Mouse (Mus musculus): ENCODE measurements around the gene Abca2. TPM values are rescaled to one million over a fixed set of nuclear protein-coding genes. Genes with fewer than 3 reads are reported as not detected.

The Abca2 gene
- polyA plus RNA-seq, 1 experiment from 2014 or later: 17.7 TPM

- 92% methylated on average over 3 of the region's 3 CpGs for WGBS
- Histone ChIP-seq H3K27me3 (ENCODE audit: control insufficient read depth, insufficient read depth, low read length) (no peaks in the 10 kb centered on the region), H3K4me1 (ENCODE audit: control insufficient read depth, insufficient read depth, low read length) (no peaks in the 10 kb centered on the region), H3K9me3 (ENCODE audit: control insufficient read depth, low read length) (no peaks in the 10 kb centered on the region), H3K4me3 (replicated peaks; ENCODE audit: low read depth, low read length) (no peak overlapping the region), H3K36me3 (ENCODE audit: control insufficient read depth, insufficient read depth, low read length) (no peaks in the 10 kb centered on the region), H3K9ac (replicated peaks; ENCODE audit: low read length) (no peak overlapping the region), H3K4me2 (ENCODE audit: low read length) (no peak overlapping the region), H3K27ac (replicated peaks; ENCODE audit: low read depth, low read length) (no peak overlapping the region)
- DNase-seq (no peak), ATAC-seq (ENCODE audit: low FRiP score, low TSS enrichment) (no peak)
Observed at GRCm38 (mm10) chr2:25477967-25478675, 49.6 kb downstream of the Abca2 start.

- Histone ChIP-seq H3K4me2 (ENCODE audit: low read length) (no peak overlapping the region), H3K4me1 (ENCODE audit: control insufficient read depth, insufficient read depth, low read length) (no peaks in the 10 kb centered on the region), H3K27me3 (ENCODE audit: control insufficient read depth, insufficient read depth, low read length) (no peaks in the 10 kb centered on the region), H3K9ac (replicated peaks; ENCODE audit: low read length) (no peak overlapping the region), H3K9me3 (ENCODE audit: control insufficient read depth, low read length) (no peaks in the 10 kb centered on the region), H3K4me3 (replicated peaks; ENCODE audit: low read depth, low read length) (no peak overlapping the region), H3K36me3 (ENCODE audit: control insufficient read depth, insufficient read depth, low read length) (no peaks in the 10 kb centered on the region), H3K27ac (replicated peaks; ENCODE audit: low read depth, low read length) (no peak overlapping the region)
- ATAC-seq (ENCODE audit: low FRiP score, low TSS enrichment): no peak
- WGBS: 81% methylated on average over 10 of the region's 10 CpGs
- DNase-seq: no peak
Observed at GRCm38 (mm10) chr2:25479551-25480311, 51.2 kb downstream of the Abca2 start.

- DNase-seq (no peak), ATAC-seq (ENCODE audit: low FRiP score, low TSS enrichment) (no peak)
- WGBS: 90% methylated on average over 1 of the region's 1 CpGs
- Histone ChIP-seq H3K4me2 (ENCODE audit: low read length) (no peak overlapping the region), H3K4me3 (replicated peaks; ENCODE audit: low read depth, low read length) (no peak overlapping the region), H3K9ac (replicated peaks; ENCODE audit: low read length) (no peak overlapping the region), H3K36me3 (ENCODE audit: control insufficient read depth, insufficient read depth, low read length) (no peaks in the 10 kb centered on the region), H3K4me1 (ENCODE audit: control insufficient read depth, insufficient read depth, low read length) (no peaks in the 10 kb centered on the region), H3K9me3 (ENCODE audit: control insufficient read depth, low read length) (no peaks in the 10 kb centered on the region), H3K27me3 (ENCODE audit: control insufficient read depth, insufficient read depth, low read length) (no peaks in the 10 kb centered on the region), H3K27ac (replicated peaks; ENCODE audit: low read depth, low read length) (no peak overlapping the region)
Observed at GRCm38 (mm10) chr2:25480541-25480940, 52.0 kb downstream of the Abca2 start.

- no peak overlapping the region for H3K4me2 ChIP-seq (ENCODE audit: low read length)
- 27% methylated on average over 7 of the region's 7 CpGs for WGBS
- DNase-seq: peak; percentile 53
Observed at GRCm38 (mm10) chr2:25482969-25483368, 54.5 kb downstream of the Abca2 start.

GRCm38 (mm10) chr2:25484901-25485647 lies 56.6 kb downstream of the Abca2 start:
- Histone ChIP-seq H3K36me3 (ENCODE audit: control insufficient read depth, insufficient read depth, low read length) (no peaks in the 10 kb centered on the region), H3K27me3 (ENCODE audit: control insufficient read depth, insufficient read depth, low read length) (no peaks in the 10 kb centered on the region), H3K27ac (replicated peaks; ENCODE audit: low read depth, low read length) (no peak overlapping the region), H3K4me1 (ENCODE audit: control insufficient read depth, insufficient read depth, low read length) (no peaks in the 10 kb centered on the region), H3K4me2 (ENCODE audit: low read length) (no peak overlapping the region), H3K9ac (replicated peaks; ENCODE audit: low read length) (no peak overlapping the region), H3K4me3 (replicated peaks; ENCODE audit: low read depth, low read length) (no peak overlapping the region), H3K9me3 (ENCODE audit: control insufficient read depth, low read length) (no peaks in the 10 kb centered on the region)
- DNase-seq: no peak
- ATAC-seq (ENCODE audit: low FRiP score, low TSS enrichment): no peak
- WGBS: 68% methylated on average over 11 of the region's 11 CpGs

More at GRCm38 (mm10) chr2:25482969-25483368, 54.5 kb downstream of the Abca2 start:
- no peaks in the 10 kb centered on the region for H3K4me1 ChIP-seq (ENCODE audit: control insufficient read depth, insufficient read depth, low read length)
- no peak overlapping the region for H3K4me3 ChIP-seq (replicated peaks; ENCODE audit: low read depth, low read length)
- no peaks in the 10 kb centered on the region for H3K27me3 ChIP-seq (ENCODE audit: control insufficient read depth, insufficient read depth, low read length)
- no peak overlapping the region for H3K9ac ChIP-seq (replicated peaks; ENCODE audit: low read length)
- no peaks in the 10 kb centered on the region for H3K9me3 ChIP-seq (ENCODE audit: control insufficient read depth, low read length)
- H3K36me3 ChIP-seq (ENCODE audit: control insufficient read depth, insufficient read depth, low read length): no peaks in the 10 kb centered on the region
- H3K27ac ChIP-seq (replicated peaks; ENCODE audit: low read depth, low read length): no peak overlapping the region
- ATAC-seq (ENCODE audit: low FRiP score, low TSS enrichment): no peak

GRCm38 (mm10) chr2:25487965-25488670 lies 59.6 kb downstream of the Abca2 start:
- Histone ChIP-seq H3K9me3 (ENCODE audit: control insufficient read depth, low read length) (no peaks in the 10 kb centered on the region), H3K27me3 (ENCODE audit: control insufficient read depth, insufficient read depth, low read length) (no peaks in the 10 kb centered on the region), H3K4me3 (replicated peaks; ENCODE audit: low read depth, low read length) (no peak overlapping the region), H3K36me3 (ENCODE audit: control insufficient read depth, insufficient read depth, low read length) (no peaks in the 10 kb centered on the region), H3K9ac (replicated peaks; ENCODE audit: low read length) (no peak overlapping the region), H3K4me1 (ENCODE audit: control insufficient read depth, insufficient read depth, low read length) (no peaks in the 10 kb centered on the region), H3K27ac (replicated peaks; ENCODE audit: low read depth, low read length) (no peak overlapping the region), H3K4me2 (ENCODE audit: low read length) (no peak overlapping the region)
- ATAC-seq (ENCODE audit: low FRiP score, low TSS enrichment) (no peak), DNase-seq (no peak)
- 79% methylated on average over 6 of the region's 6 CpGs for WGBS

- H3K27ac ChIP-seq (replicated peaks; ENCODE audit: low read depth, low read length): no peak overlapping the region
- no peaks in the 10 kb centered on the region for H3K9me3 ChIP-seq (ENCODE audit: control insufficient read depth, low read length)
- no peaks in the 10 kb centered on the region for H3K36me3 ChIP-seq (ENCODE audit: control insufficient read depth, insufficient read depth, low read length)
- ATAC-seq (ENCODE audit: low FRiP score, low TSS enrichment) (no peak), DNase-seq (no peak)
- H3K4me3 ChIP-seq (replicated peaks; ENCODE audit: low read depth, low read length): no peak overlapping the region
- WGBS: 81% methylated on average over 7 of the region's 7 CpGs
- H3K4me2 ChIP-seq (ENCODE audit: low read length): no peak overlapping the region
- H3K27me3 ChIP-seq (ENCODE audit: control insufficient read depth, insufficient read depth, low read length): no peaks in the 10 kb centered on the region
- H3K9ac ChIP-seq (replicated peaks; ENCODE audit: low read length): no peak overlapping the region
- H3K4me1 ChIP-seq (ENCODE audit: control insufficient read depth, insufficient read depth, low read length): no peaks in the 10 kb centered on the region
Observed at GRCm38 (mm10) chr2:25488671-25489068, 60.2 kb downstream of the Abca2 start.

- Histone ChIP-seq H3K27ac (replicated peaks; ENCODE audit: low read depth, low read length) (no peak overlapping the region), H3K9me3 (ENCODE audit: control insufficient read depth, low read length) (no peaks in the 10 kb centered on the region), H3K4me1 (ENCODE audit: control insufficient read depth, insufficient read depth, low read length) (no peaks in the 10 kb centered on the region), H3K9ac (replicated peaks; ENCODE audit: low read length) (no peak overlapping the region), H3K36me3 (ENCODE audit: control insufficient read depth, insufficient read depth, low read length) (no peaks in the 10 kb centered on the region), H3K4me3 (replicated peaks; ENCODE audit: low read depth, low read length) (no peak overlapping the region), H3K4me2 (ENCODE audit: low read length) (no peak overlapping the region), H3K27me3 (ENCODE audit: control insufficient read depth, insufficient read depth, low read length) (no peaks in the 10 kb centered on the region)
- 85% methylated on average over 5 of the region's 5 CpGs for WGBS
- DNase-seq (no peak), ATAC-seq (ENCODE audit: low FRiP score, low TSS enrichment) (no peak)
Observed at GRCm38 (mm10) chr2:25492988-25493387, 64.5 kb downstream of the Abca2 start.

All from midbrain, embryonic 14.5 days (tissue).